Mouse (Mus musculus) embryonic fibroblast, embryonic 13.5 days (primary cell): ENCODE data around the gene Gmeb1.
"Not testable (repeated sequence)": the region's sequence is repeated elsewhere in the genome, so short reads cannot be mapped to it uniquely, and the experiment has no call there.

Experiments
- CTCF ChIP-seq: IDR thresholded peaks from 2 replicates; pipeline ENCODE4 v1.5.1; 2011; ENCODE audit warnings: mild to moderate bottlenecking, control low read depth, low read length, moderate library complexity, borderline replicate concordance; ENCODE audit not compliant: insufficient read depth
- POLR2A ChIP-seq: IDR thresholded peaks from 2 replicates; pipeline ENCODE4 v1.6.1; 2011; ENCODE audit warnings: low read depth, mild to moderate bottlenecking, control low read depth, low read length, moderate library complexity

- TF ChIP-seq CTCF, POLR2A: not testable (repeated sequence)
These were observed 27.4 kb upstream of the Gmeb1 start for GRCm38 (mm10) chr4:132288840-132289239.
